9 mouse cellular contexts compared by ENCODE assay signal in the genomic region with DNA sequence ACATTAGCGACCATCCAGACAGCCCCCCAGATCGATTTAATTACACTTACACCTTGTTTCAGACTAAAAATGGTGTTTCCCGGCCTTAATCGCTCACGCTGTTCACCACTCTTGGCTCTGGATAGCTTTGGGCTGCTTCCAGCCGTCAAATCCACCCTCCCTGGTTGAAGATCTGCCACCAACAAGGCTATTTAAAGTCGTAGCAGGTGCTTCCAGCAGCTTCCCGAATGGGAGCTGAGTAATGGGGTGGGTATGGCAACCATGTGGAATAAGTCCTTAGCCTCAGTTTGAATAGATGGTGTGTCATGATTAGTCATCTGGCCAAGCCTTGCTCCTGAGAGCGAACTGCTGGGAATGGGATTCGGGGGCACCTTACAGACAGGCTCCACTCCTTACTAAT.
DNase-seq lines count a peak whose midpoint lies in the region; TF ChIP-seq lines count a peak whose summit lies in the region.
"Had no signal": no experiment of that assay in that cellular context is flagged by ENCODE, and none has a peak within 500 bp of the region (broad histone marks: within the 10 kb centered on the region; RNA-seq: fewer than 3 reads in every experiment).

No protein-coding gene starts in this region.

- H3K27ac ChIP-seq in thymus, adult 2 months (ENCODE audit: control insufficient read depth, insufficient read depth, low read length): no peak overlapping the region

- H3K4me1 ChIP-seq in thymus, adult 2 months (replicated peaks; ENCODE audit: control insufficient read depth, insufficient read depth, low read length): no peaks in the 10 kb centered on the region

- no peak for TF ChIP-seq POLR2A in brain, embryonic 14.5 days (IDR thresholded peaks at IDR 0.05; ENCODE audit: borderline replicate concordance, extremely low read depth, insufficient read depth, insufficient read length, poor library complexity, severe bottlenecking)
- TF ChIP-seq POLR2A in thymus, adult 2 months (IDR thresholded peaks at IDR 0.05; ENCODE audit: control insufficient read depth, extremely low read depth, insufficient read depth, low read length, poor library complexity): no peak

- H3K36me3 ChIP-seq in thymus, adult 2 months (ENCODE audit: control insufficient read depth, insufficient read depth, low read length): no peaks in the 10 kb centered on the region

- DNase-seq in brain, embryonic 14.5 days (ENCODE audit: low read depth): peak; percentile 88
- peak; percentile 69 to 77 for DNase-seq in cerebellum, adult 18-20 months
- peak; percentile 34 for DNase-seq in heart, postnatal 4 days
- peak; percentile 73 to 93 for DNase-seq in left cerebral cortex, postnatal 25 days (ENCODE audit: low spot score in 2 of 2)
- no peak for DNase-seq in thymus, postnatal 10 days (ENCODE audit: low spot score in 2 of 2)
- no peak for DNase-seq in retina, postnatal 1 day
- DNase-seq in thymus, adult 2 months: no peak
- DNase-seq: thymus, postnatal 36 days had no signal

- no peak overlapping the region for H3K4me3 ChIP-seq in thymus, adult 2 months (ENCODE audit: control insufficient read depth, insufficient read depth, low read length)
- H3K4me3 ChIP-seq: erythroblast, embryonic 14.5 days had no signal

- no peaks in the 10 kb centered on the region for H3K27me3 ChIP-seq in thymus, adult 2 months (ENCODE audit: control insufficient read depth, insufficient read depth, low read length)

- 83% methylated on average over 10 of the region's 10 CpGs for WGBS in thymus, adult 2 months

- TF ChIP-seq CTCF in brain, embryonic 14.5 days (IDR thresholded peaks at IDR 0.05; ENCODE audit: borderline replicate concordance, extremely low read depth, insufficient read depth, insufficient read length): no peak
- TF ChIP-seq CTCF in thymus, adult 2 months (IDR thresholded peaks at IDR 0.05; ENCODE audit: borderline replicate concordance, control insufficient read depth, extremely low read depth, insufficient read depth, low read length, poor library complexity): no peak

- intact Hi-C loops in left cerebral cortex, postnatal 25 days (cut with DNase I): loop anchor here (2.0 kb wide), 1 partner anchor 70 kb away; no protein-coding TSS in a partner anchor

Comparison
In these comparisons a context has a peak if more than half of its experiments do, and no peak if none do; other contexts are left out.
1. DNase-seq: peak in brain, embryonic 14.5 days (single experiment), cerebellum, adult 18-20 months (2 of 2), heart, postnatal 4 days (single experiment) and left cerebral cortex, postnatal 25 days (2 of 2); none in thymus, postnatal 10 days (0 of 2), retina, postnatal 1 day (single experiment) and thymus, adult 2 months (single experiment).